ENCODE assay signal across 29 mouse cellular contexts in genomic region chr7:103810296-103810695, GRCm38 (mm10). TPM values are rescaled to one million over a fixed set of nuclear protein-coding genes. Genes with fewer than 3 reads are reported as not detected.
DNase-seq lines count a peak whose midpoint lies in the region; ATAC-seq and TF ChIP-seq lines count a peak whose summit lies in the region.
"Had no signal": no experiment of that assay in that cellular context is flagged by ENCODE, and none has a peak within 500 bp of the region (broad histone marks: within the 10 kb centered on the region; RNA-seq: fewer than 3 reads in every experiment).

No protein-coding gene starts in this region.

- H3K9ac ChIP-seq in MEL (ENCODE audit: control insufficient read depth, low read depth, low read length, poor library complexity, severe bottlenecking) = peak overlapping the region; percentile 14; the same call in 1 of the 2 replicates
- H3K9ac ChIP-seq in liver, embryonic 14.5 days (replicated peaks) = peak overlapping the region; percentile 36
- H3K9ac ChIP-seq in intestine, postnatal 0 days (ENCODE audit: low read depth, low read length) = no peak overlapping the region
- H3K9ac ChIP-seq: embryonic facial prominence, embryonic 12.5 days; heart, embryonic 12.5 days; hindbrain, embryonic 14.5 days; intestine, embryonic 15.5 days had no signal

- peak; percentile 4; the same call in 1 of the 2 replicates for ATAC-seq in liver, embryonic 14.5 days (ENCODE audit: insufficient read depth)
- no peak for ATAC-seq in intestine, postnatal 0 days
- ATAC-seq: activated CD4-positive, CD25-positive, alpha-beta regulatory T cell, adult 4 months; CD4-positive, CD25-positive, alpha-beta regulatory T cell, adult 4 months; forebrain, embryonic 14.5 days; intestine, embryonic 15.5 days; Patski had no signal

- no peaks in the 10 kb centered on the region for H3K79me2 ChIP-seq in MEL (ENCODE audit: control insufficient read depth, insufficient read depth, low read length, poor library complexity)

- H3K9me3 ChIP-seq in heart, embryonic 10.5 days = no peaks in the 10 kb centered on the region
- no peaks in the 10 kb centered on the region for H3K9me3 ChIP-seq in MEL (replicated peaks; ENCODE audit: insufficient read depth, low read length)
- no peaks in the 10 kb centered on the region for H3K9me3 ChIP-seq in erythroblast, embryonic 14.5 days (ENCODE audit: control insufficient read depth, low read length)
- H3K9me3 ChIP-seq in liver, embryonic 14.5 days (ENCODE audit: control insufficient read depth, low read length) = no peaks in the 10 kb centered on the region
- H3K9me3 ChIP-seq in intestine, postnatal 0 days (ENCODE audit: control insufficient read depth) = no peaks in the 10 kb centered on the region
- H3K9me3 ChIP-seq: embryonic facial prominence, embryonic 12.5 days; forebrain, embryonic 10.5 days; G1E; heart, embryonic 12.5 days; hindbrain, embryonic 10.5 days; intestine, embryonic 15.5 days had no signal

- no peak for DNase-seq in heart, embryonic 10.5 days (ENCODE audit: low spot score)
- no peak for DNase-seq in heart, postnatal 25 days (ENCODE audit: low spot score)
- peak; percentile 81 for DNase-seq in MEL (ENCODE audit: low read depth, low spot score)
- peak in 1 of 3 experiments; percentile 68 for DNase-seq in liver, embryonic 14.5 days (ENCODE audit: low read depth in 3 of 3, low spot score in 3 of 3)
- no peak for DNase-seq in retina, embryonic 14.5 days (ENCODE audit: low spot score)
- no peak for DNase-seq in right cerebral cortex, adult 18-20 months
- DNase-seq: adrenal gland, postnatal 14 days; B cell, adult 2 months; cerebellum, adult 8-10 months; cerebellum, postnatal 14 days; heart, adult 18-20 months had no signal

- TF ChIP-seq POLR2A in MEL (IDR thresholded peaks at IDR 0.05; ENCODE audit: control insufficient read depth in 1 of 2, insufficient read depth in 1 of 2, low read depth in 1 of 2, low read length in 2 of 2, poor library complexity in 1 of 2) = no peak

- H3K4me3 ChIP-seq in heart, embryonic 10.5 days = no peak overlapping the region
- H3K4me3 ChIP-seq in MEL (ENCODE audit: control insufficient read depth in 1 of 2, insufficient read depth in 1 of 2, low read depth in 2 of 2, low read length in 2 of 2) = no peak overlapping the region
- H3K4me3 ChIP-seq in erythroblast, embryonic 14.5 days (replicated peaks) = peak overlapping the region; percentile 64
- H3K4me3 ChIP-seq in liver, embryonic 14.5 days (ENCODE audit: insufficient read depth in 1 of 2, low read depth in 2 of 2, low read length in 2 of 2) = peak overlapping the region in 1 of 2 experiments; percentile 32; a peak in 2 of 4 replicates
- no peak overlapping the region for H3K4me3 ChIP-seq in intestine, postnatal 0 days (ENCODE audit: low read depth, low read length)
- H3K4me3 ChIP-seq: embryonic facial prominence, embryonic 12.5 days; forebrain, embryonic 10.5 days; heart, embryonic 12.5 days; hindbrain, embryonic 10.5 days; intestine, embryonic 15.5 days had no signal

- H3K27me3 ChIP-seq in heart, embryonic 10.5 days (ENCODE audit: insufficient read depth, poor library complexity, severe bottlenecking) = no peaks in the 10 kb centered on the region
- no peaks in the 10 kb centered on the region for H3K27me3 ChIP-seq in MEL (ENCODE audit: control insufficient read depth in 1 of 2, insufficient read depth in 2 of 2, low read length in 2 of 2)
- H3K27me3 ChIP-seq in erythroblast, embryonic 14.5 days (ENCODE audit: control insufficient read depth) = no peaks in the 10 kb centered on the region
- no peaks in the 10 kb centered on the region for H3K27me3 ChIP-seq in liver, embryonic 14.5 days (ENCODE audit: control insufficient read depth, insufficient read depth, low read length)
- no peaks in the 10 kb centered on the region for H3K27me3 ChIP-seq in intestine, postnatal 0 days (replicated peaks; ENCODE audit: control insufficient read depth, insufficient read depth, low read length)
- H3K27me3 ChIP-seq: embryonic facial prominence, embryonic 12.5 days; heart, embryonic 12.5 days; intestine, embryonic 15.5 days; Patski had no signal

- H3K4me1 ChIP-seq in heart, embryonic 10.5 days = no peaks in the 10 kb centered on the region
- peaks cover 23 to 26% of the 10 kb centered on the region in 2 experiments for H3K4me1 ChIP-seq in MEL (ENCODE audit: control insufficient read depth in 1 of 2, insufficient read depth in 2 of 2, low read length in 2 of 2)
- H3K4me1 ChIP-seq in erythroblast, embryonic 14.5 days (ENCODE audit: control insufficient read depth) = peaks cover 61% of the 10 kb centered on the region
- peaks cover 18 to 27% of the 10 kb centered on the region in 2 experiments for H3K4me1 ChIP-seq in liver, embryonic 14.5 days (replicated peaks; ENCODE audit: control insufficient read depth in 2 of 2, insufficient read depth in 2 of 2, low read length in 1 of 2)
- H3K4me1 ChIP-seq in intestine, postnatal 0 days (replicated peaks; ENCODE audit: control insufficient read depth, insufficient read depth, low read length) = no peaks in the 10 kb centered on the region
- H3K4me1 ChIP-seq: embryonic facial prominence, embryonic 12.5 days; forebrain, embryonic 10.5 days; heart, embryonic 12.5 days; hindbrain, embryonic 10.5 days; intestine, embryonic 15.5 days had no signal

- TF ChIP-seq CTCF in MEL (IDR thresholded peaks at IDR 0.05 in 2 of 3, conservative IDR thresholded peaks at IDR 0.05 in 1 of 3; ENCODE audit: control insufficient read depth in 1 of 3, insufficient read depth in 1 of 3, low read depth in 2 of 3, low read length in 3 of 3, poor library complexity in 1 of 3, severe bottlenecking in 1 of 3) = no peak
- no peak for TF ChIP-seq CTCF in liver, embryonic 14.5 days (IDR thresholded peaks at IDR 0.05; ENCODE audit: low read depth)
- TF ChIP-seq CTCF in intestine, postnatal 0 days (IDR thresholded peaks at IDR 0.05; ENCODE audit: low read depth) = no peak

- no peaks in the 10 kb centered on the region for H3K36me3 ChIP-seq in heart, embryonic 10.5 days
- H3K36me3 ChIP-seq in MEL (ENCODE audit: control insufficient read depth in 1 of 2, insufficient read depth in 2 of 2, low read length in 2 of 2) = peaks cover 0 to 31% of the 10 kb centered on the region in 2 experiments; a peak in 2 of 4 replicates
- peaks cover 36% of the 10 kb centered on the region for H3K36me3 ChIP-seq in erythroblast, embryonic 14.5 days (ENCODE audit: control insufficient read depth)
- H3K36me3 ChIP-seq in liver, embryonic 14.5 days (replicated peaks; ENCODE audit: control insufficient read depth, insufficient read depth, low read depth) = no peaks in the 10 kb centered on the region; the same call in 1 of the 2 replicates
- H3K36me3 ChIP-seq in intestine, postnatal 0 days (ENCODE audit: control insufficient read depth, insufficient read depth) = no peaks in the 10 kb centered on the region
- H3K36me3 ChIP-seq: embryonic facial prominence, embryonic 12.5 days; forebrain, embryonic 10.5 days; G1E; heart, embryonic 12.5 days; hindbrain, embryonic 10.5 days; intestine, embryonic 15.5 days had no signal

- peak overlapping the region; percentile 50 for H3K4me2 ChIP-seq in liver, embryonic 14.5 days (ENCODE audit: low read depth)
- H3K4me2 ChIP-seq in intestine, postnatal 0 days (replicated peaks; ENCODE audit: low read depth) = no peak overlapping the region
- H3K4me2 ChIP-seq: embryonic facial prominence, embryonic 12.5 days; hindbrain, embryonic 14.5 days; intestine, embryonic 15.5 days had no signal

- no peak for TF ChIP-seq RAD21 in MEL (IDR thresholded peaks at IDR 0.05; ENCODE audit: low read depth, low read length)

- WGBS in heart, embryonic 10.5 days = 81% methylated on average over 1 of the region's 1 CpGs
- 29% methylated on average over 1 of the region's 1 CpGs for whole genome bisulfite sequencing in liver, embryonic 14.5 days (ENCODE audit: insufficient replicate concordance)
- WGBS in intestine, postnatal 0 days = 83% methylated on average over 1 of the region's 1 CpGs

- intact Hi-C loops in heart, postnatal 25 days (cut with DNase I) = no loop called here

- peak; percentile 50 to 72 for TF ChIP-seq EP300 in MEL (IDR thresholded peaks at IDR 0.05; ENCODE audit: low read depth in 1 of 2, low read length in 2 of 2)
- TF ChIP-seq EP300 in liver, embryonic 14.5 days (IDR thresholded peaks at IDR 0.05; ENCODE audit: low read depth) = peak; percentile 47; the same call in 1 of the 2 replicates

- H3K27ac ChIP-seq in heart, embryonic 10.5 days = peak overlapping the region; percentile 36; the same call in 1 of the 2 replicates
- peak overlapping the region; percentile 98 for H3K27ac ChIP-seq in MEL (ENCODE audit: control insufficient read depth, low read depth, low read length)
- H3K27ac ChIP-seq in liver, embryonic 14.5 days = peak overlapping the region; percentile 94
- H3K27ac ChIP-seq in intestine, postnatal 0 days (ENCODE audit: low read depth, low read length) = no peak overlapping the region
- H3K27ac ChIP-seq: embryonic facial prominence, embryonic 12.5 days; forebrain, embryonic 10.5 days; hindbrain, embryonic 10.5 days; hindbrain, embryonic 14.5 days; intestine, embryonic 15.5 days had no signal

RNA-seq across cellular contexts. Expression of gene Hbb-bt, which starts 3.5 kb away (rescaled TPM):
- polyA plus RNA-seq in heart, embryonic 10.5 days (2016; fragmentation: Nextera tagmentation; extraction: Ambion mirVana) = 442 and 979 TPM in 2 replicates
- 1,000 to 10,000 TPM; 1,406 to 3,005 TPM for total RNA-seq in heart, postnatal 25 days (2021)
- total RNA-seq in MEL (2012; rRNA removed) = 120 and 191 TPM in 2 replicates
- polyA plus RNA-seq in MEL (2012; ENCODE audit: insufficient read depth in 1 of 2, insufficient read length in 2 of 2, low read depth in 1 of 2, low replicate concordance in 2 of 2, missing spikeins in 1 of 2) = 100 to 1,000 TPM in 1 of 2 experiments, not detected in 1; 118 TPM
- polyA plus RNA-seq in erythroblast, embryonic 14.5 days (2012) = 22,007 and 54,805 TPM in 2 replicates
- 57,913 and 74,220 TPM in 2 replicates for polyA plus RNA-seq in liver, embryonic 14.5 days (2012; rRNA removed)
- 62,702 and 66,320 TPM in 2 replicates for polyA plus RNA-seq in liver, embryonic 14.5 days (2014; fragmentation: Nextera tagmentation; extraction: Ambion mirVana)
- polyA plus RNA-seq in intestine, postnatal 0 days (2015; fragmentation: Nextera tagmentation; extraction: Ambion mirVana) = 164 and 228 TPM in 2 replicates
- polyA plus RNA-seq: Patski had no signal

RNA-seq across cellular contexts. Expression of gene Hbb-bs, which starts 17.6 kb away (rescaled TPM):
- polyA plus RNA-seq in heart, embryonic 10.5 days (2016; fragmentation: Nextera tagmentation; extraction: Ambion mirVana) = 173 and 274 TPM in 2 replicates
- total RNA-seq in heart, postnatal 25 days (2021) = over 10,000 TPM in 1 of 2 experiments, 1,000 to 10,000 TPM in 1; 9,976 to 23,536 TPM
- 79.0 and 138 TPM in 2 replicates for total RNA-seq in MEL (2012; rRNA removed)
- polyA plus RNA-seq in MEL (2012; ENCODE audit: insufficient read depth in 1 of 2, insufficient read length in 2 of 2, low read depth in 1 of 2, low replicate concordance in 2 of 2, missing spikeins in 1 of 2) = 100 to 1,000 TPM in 1 of 2 experiments, not detected in 1; 208 TPM
- 263,491 and 269,873 TPM in 2 replicates for polyA plus RNA-seq in erythroblast, embryonic 14.5 days (2012)
- 195,474 and 209,901 TPM in 2 replicates for polyA plus RNA-seq in liver, embryonic 14.5 days (2012; rRNA removed)
- polyA plus RNA-seq in liver, embryonic 14.5 days (2014; fragmentation: Nextera tagmentation; extraction: Ambion mirVana) = 126,713 and 131,477 TPM in 2 replicates
- polyA plus RNA-seq in intestine, postnatal 0 days (2015; fragmentation: Nextera tagmentation; extraction: Ambion mirVana) = 726 and 1,073 TPM in 2 replicates
- polyA plus RNA-seq: Patski had no signal

RNA-seq across cellular contexts. Expression of gene Olfr67, which starts 18.7 kb away (rescaled TPM):
- polyA plus RNA-seq in heart, embryonic 10.5 days (2016; fragmentation: Nextera tagmentation; extraction: Ambion mirVana) = not detected in 2 replicates
- not detected for total RNA-seq in heart, postnatal 25 days (2021)
- total RNA-seq in MEL (2012; rRNA removed) = not detected in 2 replicates
- polyA plus RNA-seq in MEL (2012; ENCODE audit: insufficient read depth in 1 of 2, insufficient read length in 2 of 2, low read depth in 1 of 2, low replicate concordance in 2 of 2, missing spikeins in 1 of 2) = not detected
- not detected in 2 replicates for polyA plus RNA-seq in erythroblast, embryonic 14.5 days (2012)
- 0.02 TPM in 1 of 2 replicates, not detected in the other for polyA plus RNA-seq in liver, embryonic 14.5 days (2012; rRNA removed)
- polyA plus RNA-seq in liver, embryonic 14.5 days (2014; fragmentation: Nextera tagmentation; extraction: Ambion mirVana) = not detected in 2 replicates
- not detected in 2 replicates for polyA plus RNA-seq in intestine, postnatal 0 days (2015; fragmentation: Nextera tagmentation; extraction: Ambion mirVana)
- total RNA-seq: adrenal gland, adult 18-20 months; adrenal gland, postnatal 14 days; G1E; gastrocnemius, adult 8-10 months; gastrocnemius, postnatal 4 days; heart, adult 18-20 months had no signal
- polyA plus RNA-seq: activated CD4-positive, CD25-positive, alpha-beta regulatory T cell, adult 4 months; CD4-positive, CD25-positive, alpha-beta regulatory T cell, adult 4 months; cortical plate, adult 2 months; embryonic facial prominence, embryonic 12.5 days; forebrain, embryonic 10.5 days; forebrain, embryonic 14.5 days; heart, embryonic 12.5 days; heart, postnatal 0 days; hindbrain, embryonic 10.5 days; hindbrain, embryonic 14.5 days; intestine, embryonic 15.5 days; Patski had no signal

RNA-seq across cellular contexts. Expression of gene Hbb-bh2, which starts 30.0 kb away (rescaled TPM):
- 0.28 and 1.2 TPM in 2 replicates for polyA plus RNA-seq in heart, embryonic 10.5 days (2016; fragmentation: Nextera tagmentation; extraction: Ambion mirVana)
- total RNA-seq in heart, postnatal 25 days (2021) = not detected
- not detected in 2 replicates for total RNA-seq in MEL (2012; rRNA removed)
- polyA plus RNA-seq in MEL (2012; ENCODE audit: insufficient read depth in 1 of 2, insufficient read length in 2 of 2, low read depth in 1 of 2, low replicate concordance in 2 of 2, missing spikeins in 1 of 2) = not detected
- polyA plus RNA-seq in erythroblast, embryonic 14.5 days (2012) = 0.10 TPM in 1 of 2 replicates, not detected in the other
- polyA plus RNA-seq in liver, embryonic 14.5 days (2012; rRNA removed) = 0.19 and 0.36 TPM in 2 replicates
- not detected in 2 replicates for polyA plus RNA-seq in liver, embryonic 14.5 days (2014; fragmentation: Nextera tagmentation; extraction: Ambion mirVana)
- polyA plus RNA-seq in intestine, postnatal 0 days (2015; fragmentation: Nextera tagmentation; extraction: Ambion mirVana) = not detected in 2 replicates
- total RNA-seq: adrenal gland, adult 18-20 months; adrenal gland, postnatal 14 days; G1E; gastrocnemius, adult 8-10 months; gastrocnemius, postnatal 4 days; heart, adult 18-20 months had no signal
- polyA plus RNA-seq: activated CD4-positive, CD25-positive, alpha-beta regulatory T cell, adult 4 months; CD4-positive, CD25-positive, alpha-beta regulatory T cell, adult 4 months; cortical plate, adult 2 months; forebrain, embryonic 14.5 days; G1E; heart, postnatal 0 days; hindbrain, embryonic 10.5 days; hindbrain, embryonic 14.5 days; intestine, embryonic 15.5 days; Patski had no signal

RNA-seq across cellular contexts. Expression of gene Olfr68, which starts 30.8 kb away (rescaled TPM):
- not detected in 2 replicates for polyA plus RNA-seq in heart, embryonic 10.5 days (2016; fragmentation: Nextera tagmentation; extraction: Ambion mirVana)
- total RNA-seq in heart, postnatal 25 days (2021) = not detected
- total RNA-seq in MEL (2012; rRNA removed) = not detected in 2 replicates
- polyA plus RNA-seq in MEL (2012; ENCODE audit: insufficient read depth in 1 of 2, insufficient read length in 2 of 2, low read depth in 1 of 2, low replicate concordance in 2 of 2, missing spikeins in 1 of 2) = not detected
- 0.02 TPM in 1 of 2 replicates, not detected in the other for polyA plus RNA-seq in erythroblast, embryonic 14.5 days (2012)
- 0.02 and 0.10 TPM in 2 replicates for polyA plus RNA-seq in liver, embryonic 14.5 days (2012; rRNA removed)
- 0.08 TPM in 1 of 2 replicates, not detected in the other for polyA plus RNA-seq in liver, embryonic 14.5 days (2014; fragmentation: Nextera tagmentation; extraction: Ambion mirVana)
- not detected in 2 replicates for polyA plus RNA-seq in intestine, postnatal 0 days (2015; fragmentation: Nextera tagmentation; extraction: Ambion mirVana)
- total RNA-seq: adrenal gland, adult 18-20 months; adrenal gland, postnatal 14 days; gastrocnemius, adult 8-10 months; gastrocnemius, postnatal 4 days; heart, adult 18-20 months had no signal
- polyA plus RNA-seq: activated CD4-positive, CD25-positive, alpha-beta regulatory T cell, adult 4 months; CD4-positive, CD25-positive, alpha-beta regulatory T cell, adult 4 months; cortical plate, adult 2 months; embryonic facial prominence, embryonic 12.5 days; forebrain, embryonic 10.5 days; forebrain, embryonic 14.5 days; G1E; heart, embryonic 12.5 days; heart, postnatal 0 days; hindbrain, embryonic 10.5 days; hindbrain, embryonic 14.5 days; intestine, embryonic 15.5 days; Patski had no signal

Comparison
In these comparisons a context has a peak if more than half of its experiments do, and no peak if none do; other contexts are left out.
1. RNA of gene Hbb-bt, which starts 3.5 kb away (polyA plus RNA-seq): 57,913 to 74,220 TPM in liver, embryonic 14.5 days and 22,007 to 54,805 TPM in erythroblast, embryonic 14.5 days; 442 to 979 TPM in heart, embryonic 10.5 days, 164 to 228 TPM in intestine, postnatal 0 days and 118 TPM in MEL; every median in the first group is over 10 times any median in the second.
2. RNA of gene Hbb-bs, which starts 17.6 kb away (polyA plus RNA-seq): 263,491 to 269,873 TPM in erythroblast, embryonic 14.5 days and 126,713 to 209,901 TPM in liver, embryonic 14.5 days; 726 to 1,073 TPM in intestine, postnatal 0 days, 208 TPM in MEL and 173 to 274 TPM in heart, embryonic 10.5 days; every median in the first group is over 100 times any median in the second.